Comparison of ENCODE assay signal across 8 mouse cellular contexts in the genomic region with DNA sequence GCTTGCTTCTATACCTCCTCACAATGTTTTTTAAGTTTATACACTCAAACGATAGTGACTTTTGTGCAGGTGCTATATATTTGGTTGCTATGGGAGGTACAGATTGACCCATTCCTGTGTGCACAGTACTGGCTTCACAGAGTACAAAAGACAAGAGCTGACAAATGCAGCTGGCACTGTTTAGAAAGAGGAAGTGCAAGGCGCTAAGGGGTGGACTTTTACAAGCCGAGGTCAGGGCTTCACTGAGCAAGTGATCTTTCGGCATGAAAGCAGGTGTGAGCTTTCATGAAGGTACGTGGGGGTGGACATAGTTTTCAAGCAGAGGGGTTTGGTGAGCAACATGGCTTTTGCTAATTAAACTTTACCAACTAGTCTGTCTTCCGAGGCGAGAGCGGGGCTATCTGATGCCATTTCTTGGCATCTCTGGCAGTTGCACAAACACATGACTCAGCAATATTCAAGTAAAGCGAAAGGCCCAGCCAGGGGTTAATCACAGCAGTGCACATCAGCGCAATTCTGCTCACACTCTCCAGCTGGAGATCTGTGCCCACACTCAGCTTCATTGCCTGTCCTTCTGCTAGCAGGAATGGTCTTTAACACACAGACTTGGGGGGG. TPM values are rescaled to one million over a fixed set of nuclear protein-coding genes. Genes with fewer than 3 reads are reported as not detected.
DNase-seq lines count a peak whose midpoint lies in the region; ATAC-seq lines count a peak whose summit lies in the region.

No protein-coding gene starts in this region.

- H3K36me3 ChIP-seq in heart, embryonic 14.5 days (ENCODE audit: control insufficient read depth, insufficient read depth, low read length) = no peaks in the 10 kb centered on the region
- no peaks in the 10 kb centered on the region for H3K36me3 ChIP-seq in limb, embryonic 11.5 days (ENCODE audit: control insufficient read depth, insufficient read depth, low read length)
- no peaks in the 10 kb centered on the region for H3K36me3 ChIP-seq in midbrain, embryonic 15.5 days (replicated peaks)

- no peak for ATAC-seq in heart, embryonic 14.5 days (ENCODE audit: insufficient number of reproducible peaks, insufficient read depth, low FRiP score, low read depth)
- ATAC-seq in limb, embryonic 11.5 days (ENCODE audit: insufficient number of reproducible peaks, low FRiP score, low TSS enrichment, low read depth) = no peak
- no peak for ATAC-seq in midbrain, embryonic 15.5 days (replicated peaks)

- no peak for DNase-seq in heart, postnatal 4 days
- peak; percentile 63 for DNase-seq in NIH3T3 (ENCODE audit: low read depth)
- DNase-seq in limb, embryonic 11.5 days (ENCODE audit: low spot score) = peak; percentile 44
- DNase-seq in retina, embryonic 14.5 days (ENCODE audit: low spot score) = peak; percentile 63
- DNase-seq in frontal cortex, adult 2 months (ENCODE audit: extremely low spot score in 1 of 2, low spot score in 1 of 2) = no peak
- no peak for DNase-seq in cerebellum, postnatal 10 days

- H3K27me3 ChIP-seq in heart, embryonic 14.5 days (ENCODE audit: control insufficient read depth, insufficient read depth, low read length) = no peaks in the 10 kb centered on the region
- no peaks in the 10 kb centered on the region for H3K27me3 ChIP-seq in limb, embryonic 11.5 days (ENCODE audit: control insufficient read depth, insufficient read depth, low read length)
- no peaks in the 10 kb centered on the region for H3K27me3 ChIP-seq in midbrain, embryonic 15.5 days (replicated peaks)

- no peak overlapping the region for H3K27ac ChIP-seq in heart, embryonic 14.5 days (replicated peaks in 1 of 2; ENCODE audit: control insufficient read depth in 1 of 2, insufficient read depth in 1 of 2, low read depth in 2 of 2, low read length in 2 of 2)
- no peak overlapping the region for H3K27ac ChIP-seq in limb, embryonic 11.5 days (replicated peaks; ENCODE audit: low read depth, low read length)
- no peak overlapping the region for H3K27ac ChIP-seq in midbrain, embryonic 15.5 days

- H3K4me3 ChIP-seq in heart, embryonic 14.5 days (ENCODE audit: control insufficient read depth in 1 of 2, insufficient read depth in 1 of 2, low read depth in 1 of 2, low read length in 2 of 2) = no peak overlapping the region
- no peak overlapping the region for H3K4me3 ChIP-seq in limb, embryonic 11.5 days (ENCODE audit: low read depth, low read length)
- no peak overlapping the region for H3K4me3 ChIP-seq in midbrain, embryonic 15.5 days

- WGBS in heart, embryonic 14.5 days = 46% methylated on average over 10 of the region's 10 CpGs
- 26% methylated on average over 10 of the region's 10 CpGs for WGBS in limb, embryonic 11.5 days
- 56% methylated on average over 10 of the region's 10 CpGs for WGBS in midbrain, embryonic 15.5 days

- no peak overlapping the region for H3K9ac ChIP-seq in heart, embryonic 14.5 days (ENCODE audit: low read length)
- H3K9ac ChIP-seq in limb, embryonic 11.5 days (ENCODE audit: low read length) = no peak overlapping the region
- no peak overlapping the region for H3K9ac ChIP-seq in midbrain, embryonic 15.5 days

- H3K4me1 ChIP-seq in heart, embryonic 14.5 days (ENCODE audit: control insufficient read depth in 2 of 2, insufficient read depth in 2 of 2, low read length in 2 of 2) = peaks cover 3 to 6% of the 10 kb centered on the region in 2 experiments
- H3K4me1 ChIP-seq in limb, embryonic 11.5 days (ENCODE audit: control insufficient read depth, insufficient read depth, low read length) = peaks cover 3% of the 10 kb centered on the region; the same call in 1 of the 2 replicates
- H3K4me1 ChIP-seq in midbrain, embryonic 15.5 days = 0 out of 2 replicates have a peak, but pooled peaks cover 3% of the 10 kb centered on the region

- no peaks in the 10 kb centered on the region for H3K9me3 ChIP-seq in heart, embryonic 14.5 days (ENCODE audit: control insufficient read depth, low read length)
- H3K9me3 ChIP-seq in limb, embryonic 11.5 days (ENCODE audit: control insufficient read depth, low read length) = no peaks in the 10 kb centered on the region
- H3K9me3 ChIP-seq in midbrain, embryonic 15.5 days = no peaks in the 10 kb centered on the region

- H3K4me2 ChIP-seq in heart, embryonic 14.5 days (ENCODE audit: low read length) = 0 out of 2 replicates have a peak overlapping the region, but pooled peaks have one; percentile 11
- no peak overlapping the region for H3K4me2 ChIP-seq in limb, embryonic 11.5 days (ENCODE audit: low read depth, severe bottlenecking)
- no peak overlapping the region for H3K4me2 ChIP-seq in midbrain, embryonic 15.5 days

RNA-seq across cellular contexts. Expression of a gene that starts 10.0 kb away (rescaled TPM):
- polyA plus RNA-seq in heart, embryonic 14.5 days (2014; fragmentation: Nextera tagmentation; extraction: Ambion mirVana) = 7.7 and 8.4 TPM in 2 replicates
- 10 to 100 TPM in 1 of 2 experiments, 1 to 10 TPM in 1; 9.6 to 10.0 TPM for total RNA-seq in heart, postnatal 4 days (2021)
- 8.6 and 9.0 TPM in 2 replicates for polyA plus RNA-seq in limb, embryonic 11.5 days (2014; fragmentation: Nextera tagmentation; extraction: Ambion mirVana)
- 26.9 and 28.9 TPM in 2 replicates for polyA plus RNA-seq in frontal cortex, adult 2 months (2012; rRNA removed)
- polyA plus RNA-seq in midbrain, embryonic 15.5 days (2015; fragmentation: Nextera tagmentation; extraction: Ambion mirVana) = 15.4 and 16.7 TPM in 2 replicates

Comparison
In these comparisons a context has a peak if more than half of its experiments do, and no peak if none do; other contexts are left out.
1. DNase-seq: peak in NIH3T3 (single experiment), limb, embryonic 11.5 days (single experiment) and retina, embryonic 14.5 days (single experiment); none in heart, postnatal 4 days (single experiment), frontal cortex, adult 2 months (0 of 2) and cerebellum, postnatal 10 days (0 of 2).